Mouse (Mus musculus) intestine, embryonic 16.5 days (tissue): ENCODE results near the gene Sos1. TPM values are rescaled to one million over a fixed set of nuclear protein-coding genes. Genes with fewer than 3 reads are reported as not detected.

ENCODE experiments used
- ATAC-seq: fragments of 200-750 bp; cut with Nextera tagmentation; 2 replicates; pipeline ENCODE4 v1.8.0; 2017; ENCODE audit warnings: moderate TSS enrichment, moderate library complexity
- H3K27ac ChIP-seq: fragments of 300-500 bp; sonication (generic); 2 replicates; pipeline ENCODE4 v1.5.1; 2014; ENCODE audit warnings: mild to moderate bottlenecking, low read length
- H3K27me3 ChIP-seq: fragments of 300-500 bp; sonication (generic); replicated peaks from 2 replicates; pipeline ENCODE4 v1.6.1; 2014; ENCODE audit warnings: low read length, control low read depth, mixed read lengths; ENCODE audit not compliant: control insufficient read depth, insufficient read depth
- H3K36me3 ChIP-seq: fragments of 300-500 bp; sonication (generic); 2 replicates; pipeline ENCODE4 v1.6.1; 2014; ENCODE audit warnings: low read length, control low read depth; ENCODE audit not compliant: control insufficient read depth, insufficient read depth
- H3K4me1 ChIP-seq: fragments of 300-500 bp; sonication (generic); 2 replicates; pipeline ENCODE4 v1.6.1; 2014; ENCODE audit warnings: low read length, control low read depth, mixed read lengths; ENCODE audit not compliant: control insufficient read depth, insufficient read depth
- H3K4me2 ChIP-seq: fragments of 300-500 bp; sonication (generic); 2 replicates; pipeline ENCODE4 v1.6.1; 2014; ENCODE audit warnings: low read depth, low read length, control low read depth
- H3K4me3 ChIP-seq: fragments of 300-500 bp; sonication (generic); 2 replicates; pipeline ENCODE4 v1.5.1; 2014; ENCODE audit warnings: mild to moderate bottlenecking, low read length
- H3K9ac ChIP-seq: fragments of 300-500 bp; sonication (generic); 2 replicates; pipeline ENCODE4 v1.6.1; 2014; ENCODE audit warnings: low read depth, low read length
- H3K9me3 ChIP-seq: fragments of 300-500 bp; sonication (generic); 2 replicates; pipeline ENCODE4 v1.6.1; 2016; ENCODE audit warnings: low read length, control low read depth; ENCODE audit not compliant: control insufficient read depth
- WGBS: fragments of 180-500 bp; shearing (Covaris S2); extraction: QIAGEN DNeasy Blood & Tissue Kit; methylation state at CpG from one replicate; pipeline ENCODE4 v1.1.7; 2014; 5-methylcytosine and 5-hydroxymethylcytosine counted together
- polyA plus RNA-seq: library from polyadenylated mRNA; unstranded; fragments of >200 nt; fragmentation: Nextera tagmentation; extraction: Ambion mirVana; gene quantifications from 2 replicates; pipeline ENCODE4 v1.2.1, GENCODE M21; 2015

The Sos1 gene
- polyA plus RNA-seq, 1 experiment from 2014 or later, result 2.7 TPM

- Histone ChIP-seq H3K27me3 (no peaks in the 10 kb centered on the region), H3K27ac (no peak overlapping the region), H3K4me3 (no peak overlapping the region), H3K36me3 (no peaks in the 10 kb centered on the region), H3K9ac (no peak overlapping the region), H3K9me3 (no peaks in the 10 kb centered on the region), H3K4me1 (no peaks in the 10 kb centered on the region), H3K4me2 (no peak overlapping the region)
- 74% methylated on average over 9 of the region's 9 CpGs for WGBS
- ATAC-seq, result no peak
Observed at GRCm38 (mm10) chr17:80497183-80497601, 16.9 kb upstream of the Sos1 start.

- WGBS, result 80% methylated on average over 8 of the region's 8 CpGs
- H3K9me3 ChIP-seq, result no peaks in the 10 kb centered on the region
- no peak for ATAC-seq
Observed at GRCm38 (mm10) chr17:80496607-80497170, 16.4 kb upstream of the Sos1 start.

GRCm38 (mm10) chr17:80496185-80496584, 15.9 kb upstream of the Sos1 start:
- no peak overlapping the region for H3K9ac ChIP-seq
- H3K9me3 ChIP-seq, result no peaks in the 10 kb centered on the region
- WGBS, result 81% methylated on average over 6 of the region's 6 CpGs
- no peaks in the 10 kb centered on the region for H3K4me1 ChIP-seq
- no peak overlapping the region for H3K4me3 ChIP-seq
- H3K36me3 ChIP-seq, result no peaks in the 10 kb centered on the region
- H3K27me3 ChIP-seq, result no peaks in the 10 kb centered on the region
- no peak overlapping the region for H3K27ac ChIP-seq
- ATAC-seq, result no peak
- H3K4me2 ChIP-seq, result no peak overlapping the region

More at GRCm38 (mm10) chr17:80496607-80497170, 16.4 kb upstream of the Sos1 start:
- Histone ChIP-seq H3K4me3 (no peak overlapping the region), H3K27me3 (no peaks in the 10 kb centered on the region), H3K9ac (no peak overlapping the region), H3K36me3 (no peaks in the 10 kb centered on the region), H3K4me2 (no peak overlapping the region), H3K27ac (no peak overlapping the region), H3K4me1 (no peaks in the 10 kb centered on the region)

GRCm38 (mm10) chr17:80493891-80494290, 13.6 kb upstream of the Sos1 start:
- ATAC-seq, result no peak

GRCm38 (mm10) chr17:80492811-80493210, 12.6 kb upstream of the Sos1 start:
- Histone ChIP-seq H3K36me3 (no peaks in the 10 kb centered on the region), H3K4me1 (no peaks in the 10 kb centered on the region), H3K9ac (no peak overlapping the region), H3K27ac (no peak overlapping the region), H3K4me2 (no peak overlapping the region), H3K27me3 (no peaks in the 10 kb centered on the region), H3K4me3 (no peak overlapping the region), H3K9me3 (no peaks in the 10 kb centered on the region)
- 71% methylated on average over 4 of the region's 4 CpGs for WGBS
- ATAC-seq, result 0 out of 2 replicates have a peak, but pooled peaks have one; percentile 25

More at GRCm38 (mm10) chr17:80493891-80494290, 13.6 kb upstream of the Sos1 start:
- H3K4me1 ChIP-seq, result no peaks in the 10 kb centered on the region
- H3K9ac ChIP-seq, result no peak overlapping the region
- no peak overlapping the region for H3K27ac ChIP-seq
- no peak overlapping the region for H3K4me3 ChIP-seq
- no peak overlapping the region for H3K4me2 ChIP-seq
- H3K9me3 ChIP-seq, result no peaks in the 10 kb centered on the region
- no peaks in the 10 kb centered on the region for H3K36me3 ChIP-seq
- 53% methylated on average over 1 of the region's 1 CpGs for WGBS
- no peaks in the 10 kb centered on the region for H3K27me3 ChIP-seq

- no peaks in the 10 kb centered on the region for H3K4me1 ChIP-seq
- H3K27ac ChIP-seq, result no peak overlapping the region
- peak; percentile 77 for ATAC-seq
Observed at GRCm38 (mm10) chr17:80492274-80492673, 12.0 kb upstream of the Sos1 start.

GRCm38 (mm10) chr17:80490166-80490565, 9.9 kb upstream of the Sos1 start:
- no peaks in the 10 kb centered on the region for H3K9me3 ChIP-seq
- no peaks in the 10 kb centered on the region for H3K4me1 ChIP-seq
- no peak overlapping the region for H3K4me2 ChIP-seq
- 72% methylated on average over 5 of the region's 5 CpGs for WGBS
- H3K27me3 ChIP-seq, result no peaks in the 10 kb centered on the region
- no peak overlapping the region for H3K27ac ChIP-seq
- H3K36me3 ChIP-seq, result no peaks in the 10 kb centered on the region
- ATAC-seq, result no peak
- H3K4me3 ChIP-seq, result no peak overlapping the region
- no peak overlapping the region for H3K9ac ChIP-seq

More at GRCm38 (mm10) chr17:80492274-80492673, 12.0 kb upstream of the Sos1 start:
- Histone ChIP-seq H3K9ac (no peak overlapping the region), H3K4me2 (no peak overlapping the region), H3K9me3 (no peaks in the 10 kb centered on the region), H3K27me3 (no peaks in the 10 kb centered on the region), H3K36me3 (no peaks in the 10 kb centered on the region), H3K4me3 (no peak overlapping the region)
- WGBS, result 86% methylated on average over 4 of the region's 4 CpGs

GRCm38 (mm10) chr17:80488918-80489317, 8.7 kb upstream of the Sos1 start:
- no peaks in the 10 kb centered on the region for H3K27me3 ChIP-seq
- WGBS, result 64% methylated on average over 3 of the region's 3 CpGs
- H3K4me3 ChIP-seq, result no peak overlapping the region
- no peaks in the 10 kb centered on the region for H3K4me1 ChIP-seq
- ATAC-seq, result no peak
- no peak overlapping the region for H3K9ac ChIP-seq
- H3K4me2 ChIP-seq, result no peak overlapping the region
- H3K9me3 ChIP-seq, result no peaks in the 10 kb centered on the region
- H3K36me3 ChIP-seq, result no peaks in the 10 kb centered on the region
- no peak overlapping the region for H3K27ac ChIP-seq

- Histone ChIP-seq H3K4me2 (no peak overlapping the region), H3K4me1 (peaks cover 7% of the 10 kb centered on the region; the same call in 1 of the 2 replicates)
- 89% methylated on average over 5 of the region's 5 CpGs for whole genome bisulfite sequencing
Observed at GRCm38 (mm10) chr17:80485160-80485559, 4.9 kb upstream of the Sos1 start.

GRCm38 (mm10) chr17:80480855-80481224, 587 bp upstream of the Sos1 start:
- Histone ChIP-seq H3K4me2 (peak overlapping the region; percentile 68), H3K9ac (peak overlapping the region; percentile 95), H3K4me1 (peaks cover 14% of the 10 kb centered on the region), H3K27me3 (no peaks in the 10 kb centered on the region), H3K36me3 (no peaks in the 10 kb centered on the region), H3K27ac (peak overlapping the region; percentile 54), H3K4me3 (peak overlapping the region; percentile 94), H3K9me3 (no peaks in the 10 kb centered on the region)
- 36% methylated on average over 7 of the region's 7 CpGs for WGBS
- no peak for ATAC-seq

More at GRCm38 (mm10) chr17:80485160-80485559, 4.9 kb upstream of the Sos1 start:
- Histone ChIP-seq H3K27me3 (no peaks in the 10 kb centered on the region), H3K4me3 (no peak overlapping the region), H3K27ac (no peak overlapping the region), H3K9ac (no peak overlapping the region), H3K36me3 (no peaks in the 10 kb centered on the region), H3K9me3 (no peaks in the 10 kb centered on the region)
- ATAC-seq, result no peak
